Mouse (Mus musculus) R1 (cell line): Measurements from ENCODE around the gene Hcls1.
A peak's percentile ranks its signal among the peaks of the same experiment; 100 is the strongest.

Experiments
- DNase-seq: peaks from one replicate; pipeline ENCODE4 v3.0.0-alpha.2; 2018; ENCODE audit warnings: low read depth, low spot score

The Hcls1 gene

DNA sequence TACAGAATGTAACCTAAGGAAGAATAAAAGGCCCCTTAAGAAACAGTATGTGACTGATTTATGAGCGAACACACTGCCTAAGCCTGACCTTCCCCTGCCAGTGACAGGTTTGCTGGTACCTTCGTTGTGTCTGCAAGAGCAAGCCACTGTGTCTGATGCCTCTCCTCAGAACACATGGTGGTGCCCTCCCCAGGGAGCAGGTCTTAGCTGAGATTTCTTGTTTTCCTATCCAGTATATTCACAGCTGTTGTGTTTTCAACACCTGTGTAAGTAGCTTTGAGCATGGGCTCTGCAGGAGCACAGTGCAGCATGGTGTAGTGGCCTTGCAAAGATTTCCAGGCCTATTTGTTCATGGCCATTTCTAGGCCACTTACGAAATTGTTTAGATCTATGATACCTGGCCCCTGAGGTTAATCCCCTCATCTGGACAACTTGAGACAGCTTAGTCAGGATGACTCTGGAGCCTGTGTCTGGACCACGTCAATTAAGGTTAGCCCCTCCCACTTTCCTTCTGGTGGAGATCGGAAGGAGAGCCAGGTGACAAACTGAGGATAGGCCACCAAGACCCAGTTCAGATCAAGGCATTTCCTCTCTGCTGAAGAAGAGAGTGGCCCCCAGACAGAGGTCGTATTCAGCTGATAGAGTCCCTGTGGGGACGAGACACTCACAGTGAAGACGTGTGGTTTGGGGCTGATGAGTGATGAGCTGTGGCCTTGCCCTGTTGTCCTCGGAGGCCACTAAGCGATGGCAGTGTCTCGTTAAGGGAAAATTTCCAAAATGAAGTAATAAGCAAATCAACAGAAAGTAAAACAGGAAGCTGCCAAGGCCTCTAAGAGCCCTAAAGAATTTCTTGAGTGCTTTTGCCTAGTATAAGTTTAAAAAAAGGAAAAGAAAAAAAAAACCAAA is 4.3 kb upstream of the Hcls1 start:
- no peak for DNase-seq

- no peak for DNase-seq
These were observed 3.4 kb upstream of the Hcls1 start for GRCm38 (mm10) chr16:36931381-36931780.

GRCm38 (mm10) chr16:36931976-36932375 is 2.8 kb upstream of the Hcls1 start:
- DNase-seq = no peak

- DNase-seq = no peak
These were observed 2.2 kb upstream of the Hcls1 start for GRCm38 (mm10) chr16:36932546-36932945.

GRCm38 (mm10) chr16:36934131-36934840 is 497 bp upstream of the Hcls1 start:
- no peak for DNase-seq

DNA sequence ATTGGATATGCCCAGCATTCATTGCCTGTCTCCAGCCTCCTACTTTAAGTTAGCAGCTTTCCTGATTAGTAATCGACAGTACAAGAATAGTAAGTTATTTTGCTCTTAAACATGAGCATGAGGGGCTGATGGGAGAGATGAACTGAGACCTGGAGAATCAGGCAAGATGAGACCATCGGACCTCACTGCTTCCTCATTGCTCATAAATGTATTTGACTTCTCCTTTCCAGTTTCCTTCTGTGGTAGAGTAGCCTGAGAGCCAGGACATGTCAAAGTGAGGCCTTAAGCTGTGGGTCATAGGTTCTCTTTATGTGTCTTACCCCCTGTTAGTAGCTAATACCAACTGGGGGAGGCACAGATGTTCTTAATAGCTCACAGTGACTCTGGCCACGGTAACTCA is 1.0 kb downstream of the Hcls1 start:
- DNase-seq = no peak

DNA sequence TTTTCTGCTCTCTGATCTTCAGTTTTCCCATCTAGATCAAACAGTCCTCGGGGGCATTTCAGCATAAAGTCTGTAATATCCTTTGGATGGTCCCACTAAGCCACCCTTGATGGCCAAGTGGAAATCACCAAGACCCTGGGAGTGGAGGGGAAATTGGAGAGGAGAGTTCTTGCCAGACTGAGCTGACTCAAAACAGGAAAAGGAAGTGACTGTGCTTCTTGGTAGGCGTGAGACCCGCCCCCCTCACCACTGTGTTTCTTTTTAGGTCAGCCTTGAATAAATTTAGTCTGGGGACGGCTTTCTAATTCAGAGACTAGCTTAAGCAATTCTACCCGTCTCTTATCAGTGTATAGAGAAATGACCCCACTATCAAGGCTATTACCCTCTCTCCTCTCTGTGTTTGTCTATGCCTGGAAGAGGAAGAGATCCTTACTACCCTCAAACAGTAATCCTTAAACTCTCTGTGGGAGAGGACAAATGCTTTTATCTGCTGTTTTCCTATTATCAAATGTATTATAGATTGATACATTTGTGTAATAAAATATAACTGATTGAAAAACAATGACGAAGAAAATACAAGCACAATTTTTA is 6.4 kb downstream of the Hcls1 start:
- DNase-seq = no peak

DNA sequence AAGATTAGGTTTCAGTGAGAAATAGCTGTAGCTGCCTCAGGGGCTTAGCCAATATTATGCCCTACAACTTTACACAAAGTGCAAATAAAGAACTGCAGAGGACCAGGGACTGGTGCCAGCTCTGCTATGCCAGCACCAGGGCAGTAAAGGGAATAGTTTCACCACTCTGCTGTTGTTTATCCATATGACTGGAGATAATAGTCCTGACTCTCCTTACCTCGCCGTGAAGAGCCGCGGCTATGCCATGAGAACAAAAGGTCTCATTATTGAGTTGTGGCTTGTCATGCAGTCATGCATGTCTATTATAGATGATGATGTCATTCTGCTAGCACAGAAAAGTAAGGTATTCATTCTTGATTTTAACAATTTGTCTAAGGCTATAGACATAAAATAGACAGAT is 7.1 kb downstream of the Hcls1 start:
- DNase-seq = no peak

- DNase-seq = no peak
These were observed 8.8 kb downstream of the Hcls1 start for GRCm38 (mm10) chr16:36943591-36943990.

- DNase-seq = peak; percentile 31
These were observed 10.2 kb downstream of the Hcls1 start for GRCm38 (mm10) chr16:36944895-36945424.

DNA sequence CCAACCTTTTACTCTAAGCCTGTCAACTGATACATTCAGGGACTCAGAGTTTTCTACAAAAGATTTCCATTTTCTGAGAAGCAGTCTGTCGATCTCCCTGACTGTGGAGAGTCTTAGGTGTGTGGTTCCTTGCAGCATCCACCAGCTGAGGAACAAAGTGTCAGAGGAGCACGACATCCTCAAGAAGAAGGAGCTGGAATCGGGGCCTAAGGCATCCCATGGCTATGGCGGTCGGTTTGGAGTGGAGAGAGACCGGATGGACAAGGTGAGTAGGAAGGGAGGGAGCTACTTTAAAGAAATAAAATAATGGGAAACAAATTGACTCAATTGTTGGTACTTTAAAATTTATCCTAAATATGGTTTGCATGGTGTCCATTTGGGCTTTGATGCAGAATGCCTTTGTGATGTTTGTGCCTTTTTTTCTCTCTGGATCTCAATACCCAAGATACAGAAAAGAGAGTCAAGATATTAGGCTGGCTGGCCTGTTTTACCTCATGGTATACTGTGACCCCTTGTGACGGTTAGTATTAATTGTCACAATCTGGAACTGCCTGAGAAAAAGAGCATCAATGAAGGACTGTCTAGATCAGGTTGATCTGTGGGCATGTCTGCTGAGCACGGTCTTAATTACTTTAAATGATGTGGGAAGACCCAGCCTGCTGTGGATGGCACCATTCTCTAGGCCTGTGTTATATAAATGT is 11.8 kb downstream of the Hcls1 start:
- no peak for DNase-seq

GRCm38 (mm10) chr16:36947646-36948197 is 12.9 kb downstream of the Hcls1 start:
- no peak for DNase-seq

- DNase-seq = peak; percentile 36
These were observed 15.0 kb downstream of the Hcls1 start for GRCm38 (mm10) chr16:36949614-36950336.

- no peak for DNase-seq
These were observed 16.2 kb downstream of the Hcls1 start for GRCm38 (mm10) chr16:36951029-36951428.

DNA sequence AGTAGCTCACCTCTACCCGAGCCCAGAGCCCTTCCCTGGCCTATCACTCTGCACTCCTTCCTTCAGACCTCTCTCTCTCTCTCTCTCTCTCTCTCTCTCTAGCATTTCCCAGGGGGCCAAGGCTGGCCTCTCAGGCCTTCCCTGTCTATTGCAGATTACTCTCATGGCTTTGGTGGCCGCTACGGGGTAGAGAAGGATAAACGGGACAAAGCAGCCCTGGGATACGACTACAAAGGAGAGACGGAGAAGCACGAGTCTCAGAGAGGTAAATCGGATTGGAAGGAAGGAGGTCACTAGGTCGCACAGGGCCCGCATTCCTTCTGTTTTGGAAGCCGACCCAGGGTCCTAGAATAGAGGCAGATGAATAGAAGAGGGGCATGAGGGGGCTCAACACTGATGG is 20.3 kb downstream of the Hcls1 start:
- DNase-seq = no peak

- DNase-seq = no peak
These were observed 28.6 kb downstream of the Hcls1 start for GRCm38 (mm10) chr16:36963415-36963814.

- DNase-seq = no peak
These were observed 44.3 kb downstream of the Hcls1 start for GRCm38 (mm10) chr16:36979127-36979526.

GRCm38 (mm10) chr16:36983796-36984195 is 49.0 kb downstream of the Hcls1 start:
- DNase-seq = no peak

DNA sequence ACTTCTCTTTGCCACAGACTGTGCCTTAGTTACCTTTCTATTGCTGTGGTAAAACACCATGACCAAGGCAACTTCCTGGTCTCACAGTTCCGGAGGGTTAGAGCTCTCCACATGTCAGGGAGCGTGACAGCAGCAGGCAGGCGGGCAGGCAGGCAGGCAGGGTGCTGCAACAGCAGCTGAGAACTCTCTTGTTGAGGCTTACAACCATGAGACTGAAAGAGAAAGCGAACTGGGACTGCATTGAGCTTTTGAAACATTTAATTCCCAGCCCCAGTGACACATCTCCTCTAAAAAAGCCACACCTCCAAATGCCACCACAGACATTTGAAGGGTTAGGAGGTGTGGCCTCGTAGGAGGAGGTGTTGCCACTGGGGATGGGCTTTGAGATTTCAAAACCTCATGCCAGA is 50.9 kb downstream of the Hcls1 start:
- DNase-seq = peak; percentile 8

DNA sequence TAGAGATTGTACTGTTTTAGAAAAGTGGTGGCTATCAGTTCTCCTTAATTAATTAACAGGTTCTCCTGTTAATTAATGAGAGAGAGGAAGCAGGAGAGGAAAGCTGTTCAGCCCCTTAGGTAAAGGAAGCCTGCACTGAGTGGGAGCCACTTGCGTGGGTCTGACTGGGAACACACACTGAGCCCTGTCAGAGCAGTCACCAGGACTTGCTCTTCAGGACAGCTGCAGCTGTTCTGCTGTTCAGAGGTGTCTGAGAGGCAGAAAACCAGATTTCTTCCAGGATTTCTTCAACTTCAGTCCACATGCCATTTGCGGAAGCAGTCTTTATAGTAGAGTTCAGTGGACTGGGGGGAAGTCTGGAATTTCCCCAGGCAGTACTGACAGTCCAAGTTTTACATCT is 52.6 kb downstream of the Hcls1 start:
- no peak for DNase-seq

DNA sequence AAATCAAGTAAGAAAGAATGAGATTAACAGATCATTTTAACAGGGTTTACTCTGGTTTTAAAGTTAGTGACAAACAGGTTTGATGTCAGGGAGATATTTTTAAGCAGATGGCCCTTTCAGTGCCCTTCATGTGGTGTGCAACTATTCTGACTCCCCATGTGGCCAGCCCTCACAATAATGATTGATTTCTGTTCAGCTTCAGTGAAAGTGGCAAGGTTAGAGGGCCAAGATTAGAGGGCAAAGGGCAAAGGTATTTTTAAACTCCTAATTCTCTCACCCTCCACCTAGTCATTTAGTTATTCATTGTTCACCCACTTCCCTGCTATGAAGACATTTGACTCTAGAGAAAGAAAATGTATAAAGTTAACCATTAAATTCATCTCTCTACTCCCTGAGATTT is 53.3 kb downstream of the Hcls1 start:
- no peak for DNase-seq
